12 mouse cellular contexts compared by ENCODE assay signal in the genomic region with DNA sequence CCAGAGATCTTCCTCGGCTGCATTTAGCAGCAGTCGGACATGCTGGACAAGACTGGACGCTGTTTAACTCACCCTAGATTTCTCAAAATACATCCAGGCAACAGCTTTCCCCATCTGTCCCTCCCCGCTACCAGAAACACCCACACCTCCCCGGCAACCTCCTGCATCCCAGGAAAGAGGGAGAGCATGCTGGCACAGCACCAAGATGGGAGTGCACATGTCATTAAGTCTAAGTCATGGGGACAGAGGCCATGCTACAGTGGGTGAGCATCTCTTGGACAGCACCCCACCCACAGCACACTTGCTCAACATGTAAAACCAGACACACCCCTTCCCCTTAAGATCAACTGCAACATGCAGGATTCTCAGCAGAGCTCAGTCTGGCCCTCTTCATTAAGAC. TPM values are rescaled to one million over a fixed set of nuclear protein-coding genes. Genes with fewer than 3 reads are reported as not detected.
DNase-seq lines count a peak whose midpoint lies in the region; ATAC-seq and TF ChIP-seq lines count a peak whose summit lies in the region.
"Had no signal": no experiment of that assay in that cellular context is flagged by ENCODE, and none has a peak within 500 bp of the region (broad histone marks: within the 10 kb centered on the region; RNA-seq: fewer than 3 reads in every experiment).

No protein-coding gene starts in this region.

- peaks cover 24% of the 10 kb centered on the region for H3K4me1 ChIP-seq in cortical plate, adult 2 months (ENCODE audit: control insufficient read depth, insufficient read depth, low read length)
- H3K4me1 ChIP-seq in midbrain, embryonic 15.5 days: peaks cover 37% of the 10 kb centered on the region
- peaks cover 29% of the 10 kb centered on the region for H3K4me1 ChIP-seq in forebrain, embryonic 14.5 days (ENCODE audit: control insufficient read depth, insufficient read depth, low read length)

- 70% methylated on average over 5 of the region's 5 CpGs for WGBS in midbrain, embryonic 15.5 days
- WGBS in forebrain, embryonic 14.5 days: 65% methylated on average over 5 of the region's 5 CpGs

- peaks cover 27% of the 10 kb centered on the region for H3K27me3 ChIP-seq in midbrain, embryonic 15.5 days (replicated peaks)
- peaks cover 11% of the 10 kb centered on the region; the same call in 1 of the 2 replicates for H3K27me3 ChIP-seq in forebrain, embryonic 14.5 days (replicated peaks; ENCODE audit: control insufficient read depth, insufficient read depth, low read length)

- H3K4me3 ChIP-seq in cortical plate, adult 2 months (ENCODE audit: insufficient read depth, low read length): no peak overlapping the region
- no peak overlapping the region for H3K4me3 ChIP-seq in midbrain, embryonic 15.5 days
- no peak overlapping the region for H3K4me3 ChIP-seq in forebrain, embryonic 14.5 days (ENCODE audit: low read depth, low read length)
- H3K4me3 ChIP-seq: limb, embryonic 12.5 days; neural tube, embryonic 13.5 days had no signal

- H3K9me3 ChIP-seq in midbrain, embryonic 15.5 days: no peaks in the 10 kb centered on the region
- no peaks in the 10 kb centered on the region for H3K9me3 ChIP-seq in forebrain, embryonic 14.5 days (replicated peaks; ENCODE audit: control insufficient read depth, low read length)
- H3K9me3 ChIP-seq: limb, embryonic 12.5 days; neural tube, embryonic 13.5 days had no signal

- H3K27ac ChIP-seq in cortical plate, adult 2 months (ENCODE audit: insufficient read depth, low read length): peak overlapping the region; percentile 78; the same call in 1 of the 2 replicates
- H3K27ac ChIP-seq in midbrain, embryonic 15.5 days: no peak overlapping the region
- no peak overlapping the region for H3K27ac ChIP-seq in forebrain, embryonic 14.5 days (ENCODE audit: low read depth, low read length)
- H3K27ac ChIP-seq: limb, embryonic 12.5 days; macrophage; neural tube, embryonic 13.5 days had no signal

- H3K36me3 ChIP-seq in midbrain, embryonic 15.5 days (replicated peaks): no peaks in the 10 kb centered on the region
- 0 out of 2 replicates have a peak, but pooled peaks cover 2% of the 10 kb centered on the region for H3K36me3 ChIP-seq in forebrain, embryonic 14.5 days (ENCODE audit: control insufficient read depth, insufficient read depth, low read length)
- H3K36me3 ChIP-seq: limb, embryonic 12.5 days; neural tube, embryonic 13.5 days had no signal

- TF ChIP-seq CTCF in cortical plate, adult 2 months (IDR thresholded peaks at IDR 0.05; ENCODE audit: extremely low read depth, insufficient read depth, low read length): no peak

- DNase-seq in frontal cortex, postnatal 36 days (ENCODE audit: low spot score in 2 of 2): peak; percentile 62 to 68
- DNase-seq in frontal cortex, postnatal 10 days (ENCODE audit: low spot score in 2 of 2): no peak
- DNase-seq in lung, postnatal 25 days (ENCODE audit: low spot score): peak; percentile 27
- no peak for DNase-seq in lung, adult 18-20 months
- peak; percentile 32 to 70 for DNase-seq in left cerebral cortex, adult 8-10 months (ENCODE audit: low spot score in 2 of 2)
- no peak for DNase-seq in forebrain, embryonic 14.5 days (ENCODE audit: low spot score)

- no peak overlapping the region for H3K4me2 ChIP-seq in midbrain, embryonic 15.5 days
- H3K4me2 ChIP-seq in forebrain, embryonic 14.5 days (ENCODE audit: low read length): no peak overlapping the region
- H3K4me2 ChIP-seq: limb, embryonic 12.5 days; neural tube, embryonic 13.5 days had no signal

- no peak for ATAC-seq in midbrain, embryonic 15.5 days (replicated peaks)
- ATAC-seq in forebrain, embryonic 14.5 days: no peak

- no peak for TF ChIP-seq POLR2A in cortical plate, adult 2 months (IDR thresholded peaks at IDR 0.05; ENCODE audit: extremely low read depth, insufficient read depth, low read length)

- no peak overlapping the region for H3K9ac ChIP-seq in midbrain, embryonic 15.5 days
- no peak overlapping the region for H3K9ac ChIP-seq in forebrain, embryonic 14.5 days (ENCODE audit: low read length)
- H3K9ac ChIP-seq: limb, embryonic 12.5 days; neural tube, embryonic 13.5 days had no signal

RNA-seq across cellular contexts. Expression of a gene that starts 14.1 kb away (rescaled TPM):
- 50.1 and 50.9 TPM in 2 replicates for polyA plus RNA-seq in cortical plate, adult 2 months (2012; rRNA removed)
- 100 to 1,000 TPM; 118 to 172 (median 123) TPM for total RNA-seq in left cerebral cortex, adult 8-10 months (2022)
- polyA plus RNA-seq in midbrain, embryonic 15.5 days (2015; fragmentation: Nextera tagmentation; extraction: Ambion mirVana): 5.9 and 9.6 TPM in 2 replicates
- 6.9 and 8.2 TPM in 2 replicates for polyA plus RNA-seq in forebrain, embryonic 14.5 days (2014; fragmentation: Nextera tagmentation; extraction: Ambion mirVana)

RNA-seq across cellular contexts. Expression of a gene that starts 20.6 kb away (rescaled TPM):
- polyA plus RNA-seq in cortical plate, adult 2 months (2012; rRNA removed): 0.15 and 0.35 TPM in 2 replicates
- total RNA-seq in left cerebral cortex, adult 8-10 months (2022): 1 to 10 TPM in 2 of 4 experiments, under 1 TPM in 2; 0.30 to 3.6 (median 0.95) TPM
- 0.08 and 0.13 TPM in 2 replicates for polyA plus RNA-seq in midbrain, embryonic 15.5 days (2015; fragmentation: Nextera tagmentation; extraction: Ambion mirVana)
- 0.31 TPM in 1 of 2 replicates, not detected in the other for polyA plus RNA-seq in forebrain, embryonic 14.5 days (2014; fragmentation: Nextera tagmentation; extraction: Ambion mirVana)
- polyA plus RNA-seq: forebrain, embryonic 11.5 days; macrophage; neural tube, embryonic 13.5 days had no signal

RNA-seq across cellular contexts. Expression of a gene that starts 26.1 kb away (rescaled TPM):
- 24.7 and 30.5 TPM in 2 replicates for polyA plus RNA-seq in cortical plate, adult 2 months (2012; rRNA removed)
- 10 to 100 TPM; 24.1 to 32.7 (median 26.3) TPM for total RNA-seq in left cerebral cortex, adult 8-10 months (2022)
- polyA plus RNA-seq in midbrain, embryonic 15.5 days (2015; fragmentation: Nextera tagmentation; extraction: Ambion mirVana): 2.9 and 4.1 TPM in 2 replicates
- polyA plus RNA-seq in forebrain, embryonic 14.5 days (2014; fragmentation: Nextera tagmentation; extraction: Ambion mirVana): 2.6 and 3.2 TPM in 2 replicates
- polyA plus RNA-seq: macrophage had no signal

RNA-seq across cellular contexts. Expression of a gene that starts 32.3 kb away (rescaled TPM):
- 0.10 and 0.19 TPM in 2 replicates for polyA plus RNA-seq in cortical plate, adult 2 months (2012; rRNA removed)
- under 1 TPM in 2 of 4 experiments, not detected in 2; 0.67 to 0.78 TPM for total RNA-seq in left cerebral cortex, adult 8-10 months (2022)
- 0.13 and 0.25 TPM in 2 replicates for polyA plus RNA-seq in midbrain, embryonic 15.5 days (2015; fragmentation: Nextera tagmentation; extraction: Ambion mirVana)
- 0.11 and 0.16 TPM in 2 replicates for polyA plus RNA-seq in forebrain, embryonic 14.5 days (2014; fragmentation: Nextera tagmentation; extraction: Ambion mirVana)
- polyA plus RNA-seq: forebrain, embryonic 11.5 days had no signal

RNA-seq across cellular contexts. Expression of a gene that starts 32.4 kb away (rescaled TPM):
- polyA plus RNA-seq in cortical plate, adult 2 months (2012; rRNA removed): 29.5 and 30.3 TPM in 2 replicates
- 10 to 100 TPM; 26.9 to 33.4 (median 30.6) TPM for total RNA-seq in left cerebral cortex, adult 8-10 months (2022)
- polyA plus RNA-seq in midbrain, embryonic 15.5 days (2015; fragmentation: Nextera tagmentation; extraction: Ambion mirVana): 29.2 and 32.4 TPM in 2 replicates
- 31.3 and 35.1 TPM in 2 replicates for polyA plus RNA-seq in forebrain, embryonic 14.5 days (2014; fragmentation: Nextera tagmentation; extraction: Ambion mirVana)

Comparison
In these comparisons a context has a peak if more than half of its experiments do, and no peak if none do; other contexts are left out.
1. DNase-seq: peak in frontal cortex, postnatal 36 days (2 of 2), lung, postnatal 25 days (single experiment) and left cerebral cortex, adult 8-10 months (2 of 2); none in frontal cortex, postnatal 10 days (0 of 2), lung, adult 18-20 months (0 of 2) and forebrain, embryonic 14.5 days (single experiment).